Mouse (Mus musculus) intestine, postnatal 0 days (tissue): ENCODE measurements around the gene Psme3. TPM values are rescaled to one million over a fixed set of nuclear protein-coding genes. Genes with fewer than 3 reads are reported as not detected.
"Not testable (repeated sequence)": the region's sequence is repeated elsewhere in the genome, so short reads cannot be mapped to it uniquely, and the experiment has no call there.

Experiments
- ATAC-seq: fragments of 200-750 bp; cut with Nextera tagmentation; 2 replicates; pipeline ENCODE4 v1.8.0; 2017; ENCODE audit warnings: mild to moderate bottlenecking, moderate TSS enrichment, moderate library complexity
- H3K27ac ChIP-seq: fragments of 300-500 bp; sonication (generic); 2 replicates; pipeline ENCODE4 v1.5.1; 2014; ENCODE audit warnings: mild to moderate bottlenecking, low read depth, low read length, moderate library complexity
- H3K27me3 ChIP-seq: fragments of 300-500 bp; sonication (generic); replicated peaks from 2 replicates; pipeline ENCODE4 v1.6.1; 2014; ENCODE audit warnings: low read length, mixed read lengths; ENCODE audit not compliant: control insufficient read depth, insufficient read depth
- H3K36me3 ChIP-seq: fragments of 300-500 bp; sonication (generic); 2 replicates; pipeline ENCODE4 v1.6.1; 2014; ENCODE audit warnings: mild to moderate bottlenecking, moderate library complexity; ENCODE audit not compliant: control insufficient read depth, insufficient read depth
- H3K4me1 ChIP-seq: fragments of 300-500 bp; sonication (generic); replicated peaks from 2 replicates; pipeline ENCODE4 v1.6.1; 2014; ENCODE audit warnings: antibody characterized with exemption, low read length, mixed read lengths; ENCODE audit not compliant: control insufficient read depth, insufficient read depth
- H3K4me2 ChIP-seq: fragments of 300-500 bp; sonication (generic); replicated peaks from 2 replicates; pipeline ENCODE4 v1.6.1; 2014; ENCODE audit warnings: low read depth, mild to moderate bottlenecking, moderate library complexity
- H3K4me3 ChIP-seq: fragments of 300-500 bp; sonication (generic); 2 replicates; pipeline ENCODE4 v1.5.1; 2014; ENCODE audit warnings: low read depth, low read length
- H3K9ac ChIP-seq: fragments of 300-500 bp; sonication (generic); 2 replicates; pipeline ENCODE4 v1.6.1; 2014; ENCODE audit warnings: mild to moderate bottlenecking, low read depth, low read length
- H3K9me3 ChIP-seq: fragments of 300-500 bp; sonication (generic); 2 replicates; pipeline ENCODE4 v1.6.1; 2016; ENCODE audit warnings: mixed run types; ENCODE audit not compliant: control insufficient read depth
- CTCF ChIP-seq: sonication (generic); IDR thresholded peaks from 2 replicates; pipeline ENCODE4 v1.5.1; 2016; ENCODE audit warnings: low read depth, mild to moderate bottlenecking, control low read depth, antibody characterized with exemption, moderate library complexity
- WGBS: fragments of 180-500 bp; shearing (Covaris S2); extraction: QIAGEN DNeasy Blood & Tissue Kit; methylation state at CpG from one replicate; pipeline ENCODE4 v1.1.7; 2014; 5-methylcytosine and 5-hydroxymethylcytosine counted together
- polyA plus RNA-seq: library from polyadenylated mRNA; unstranded; fragments of >200 nt; fragmentation: Nextera tagmentation; extraction: Ambion mirVana; gene quantifications from 2 replicates; pipeline ENCODE4 v1.2.1, GENCODE M21; 2015

Psme3 gene
- polyA plus RNA-seq, 1 experiment from 2014 or later: 59.5 TPM

DNA sequence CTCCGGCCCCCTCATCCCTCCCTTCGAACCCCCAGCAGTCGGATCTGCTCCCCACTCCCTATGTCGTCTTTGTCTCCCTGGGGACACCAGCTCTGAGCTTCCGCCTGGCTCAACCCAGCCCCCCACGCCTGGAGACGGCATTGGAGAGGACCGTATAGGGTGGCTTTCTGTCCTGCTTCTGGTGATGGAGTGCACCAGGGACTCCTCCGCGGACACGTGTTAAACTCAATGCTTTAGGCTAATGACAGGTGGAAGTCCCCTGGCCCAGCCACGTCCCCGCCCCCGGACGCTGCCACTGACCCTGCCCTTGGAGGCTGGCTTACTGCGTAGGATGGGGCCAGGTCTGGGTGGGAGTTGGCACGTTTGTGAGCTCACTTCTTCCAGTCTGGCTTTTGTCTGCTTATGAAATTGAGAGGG lies 496 bp downstream of the Psme3 start:
- peak overlapping the region; percentile 74 for H3K4me2 ChIP-seq
- no peaks in the 10 kb centered on the region for H3K4me1 ChIP-seq
- H3K27ac ChIP-seq: no peak overlapping the region
- H3K9me3 ChIP-seq: no peaks in the 10 kb centered on the region
- peak overlapping the region; percentile 64 for H3K4me3 ChIP-seq
- H3K9ac ChIP-seq: peak overlapping the region; percentile 89
- H3K36me3 ChIP-seq: peaks cover 29% of the 10 kb centered on the region
- TF ChIP-seq CTCF: no peak
- H3K27me3 ChIP-seq: no peaks in the 10 kb centered on the region
- 1% methylated on average over 17 of the region's 17 CpGs for WGBS
- ATAC-seq: peak; percentile 44; the same call in 1 of the 2 replicates

DNA sequence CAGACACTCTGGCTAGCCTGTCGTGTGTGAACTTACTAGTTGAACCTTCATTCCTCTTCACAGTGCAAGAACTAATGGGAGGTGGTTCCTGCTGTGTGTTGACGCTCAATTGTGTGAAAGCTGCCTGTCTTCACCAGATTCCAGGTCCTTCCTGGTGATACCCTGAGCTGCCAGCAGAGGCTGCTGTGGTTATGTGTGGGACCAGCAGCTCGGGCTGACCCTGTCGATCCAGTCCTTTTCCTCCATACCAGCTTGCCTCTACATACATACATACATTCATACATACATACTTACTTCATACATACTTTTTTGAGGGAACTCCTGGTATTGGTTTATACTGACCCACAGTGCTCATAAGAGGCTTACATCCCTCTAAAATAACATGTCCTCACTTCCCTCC lies 7.6 kb downstream of the Psme3 start:
- Histone ChIP-seq H3K4me3 (no peak overlapping the region), H3K4me1 (no peaks in the 10 kb centered on the region), H3K9ac (no peak overlapping the region), H3K9me3 (no peaks in the 10 kb centered on the region), H3K27me3 (no peaks in the 10 kb centered on the region), H3K36me3 (peaks cover 69% of the 10 kb centered on the region), H3K4me2 (no peak overlapping the region), H3K27ac (no peak overlapping the region)
- 8% methylated on average over 4 of the region's 4 CpGs for WGBS
- peak; percentile 99 for TF ChIP-seq CTCF
- ATAC-seq: peak; percentile 55; the same call in 1 of the 2 replicates

DNA sequence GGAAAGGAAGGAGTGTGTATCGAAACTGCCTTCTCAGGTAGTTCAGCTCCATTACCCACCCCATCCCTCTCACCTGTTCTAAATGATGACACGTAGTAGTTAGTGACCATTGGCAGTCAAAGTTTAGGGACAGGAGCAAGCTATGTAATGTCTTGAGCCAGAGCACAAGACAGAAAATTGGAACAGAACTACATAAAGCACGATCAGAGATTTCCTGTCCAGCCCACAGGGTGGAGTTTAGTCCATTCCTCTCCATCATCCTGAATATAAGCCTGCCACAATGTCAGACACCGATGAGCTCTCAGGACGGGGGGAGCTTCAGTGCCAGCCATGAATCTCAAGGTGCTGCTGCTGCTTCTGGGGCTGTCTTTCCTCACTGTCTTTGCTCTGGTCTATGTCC lies 8.8 kb downstream of the Psme3 start, which contains the start of gene Aoc2:
Aoc2 (plus strand) TSS at position 301 of the 400 bp plus-strand sequence.
- H3K9ac ChIP-seq: no peak within 1 kb of the TSS
- 81% methylated on average over 5 of the region's 5 CpGs for WGBS
- H3K4me3 ChIP-seq: no peak within 1 kb of the TSS
- no peaks in the 10 kb centered on the region for H3K9me3 ChIP-seq
- no peak for TF ChIP-seq CTCF
- H3K27ac ChIP-seq: no peak within 1 kb of the TSS; the same call in 1 of the 2 replicates
- no peaks in the 10 kb centered on the region for H3K4me1 ChIP-seq
- H3K27me3 ChIP-seq: no peaks in the 10 kb centered on the region
- no peak within 1 kb of the TSS for H3K4me2 ChIP-seq
- H3K36me3 ChIP-seq: peaks cover 57% of the 10 kb centered on the region
- ATAC-seq: no peak

DNA sequence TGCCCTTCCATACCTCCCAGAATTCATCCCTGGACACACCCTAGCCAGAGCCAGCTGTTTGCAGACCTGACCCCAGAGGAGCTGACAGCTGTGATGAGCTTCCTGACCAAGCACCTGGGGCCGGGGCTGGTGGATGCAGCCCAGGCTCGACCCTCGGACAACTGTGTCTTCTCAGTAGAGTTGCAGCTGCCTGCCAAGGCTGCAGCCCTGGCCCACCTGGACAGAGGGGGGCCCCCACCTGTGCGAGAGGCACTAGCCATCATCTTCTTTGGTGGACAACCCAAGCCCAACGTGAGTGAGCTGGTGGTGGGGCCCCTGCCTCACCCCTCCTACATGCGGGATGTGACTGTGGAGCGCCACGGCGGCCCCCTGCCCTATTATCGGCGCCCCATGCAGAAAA lies 9.2 kb downstream of the Psme3 start:
- H3K4me3 ChIP-seq, ATAC-seq, H3K27me3 ChIP-seq, H3K4me1 ChIP-seq, H3K9ac ChIP-seq, H3K9me3 ChIP-seq, H3K4me2 ChIP-seq, H3K27ac ChIP-seq: not testable (repeated sequence)
- peaks cover 53% of the 10 kb centered on the region for H3K36me3 ChIP-seq
- WGBS: 88% methylated on average over 11 of the region's 11 CpGs

DNA sequence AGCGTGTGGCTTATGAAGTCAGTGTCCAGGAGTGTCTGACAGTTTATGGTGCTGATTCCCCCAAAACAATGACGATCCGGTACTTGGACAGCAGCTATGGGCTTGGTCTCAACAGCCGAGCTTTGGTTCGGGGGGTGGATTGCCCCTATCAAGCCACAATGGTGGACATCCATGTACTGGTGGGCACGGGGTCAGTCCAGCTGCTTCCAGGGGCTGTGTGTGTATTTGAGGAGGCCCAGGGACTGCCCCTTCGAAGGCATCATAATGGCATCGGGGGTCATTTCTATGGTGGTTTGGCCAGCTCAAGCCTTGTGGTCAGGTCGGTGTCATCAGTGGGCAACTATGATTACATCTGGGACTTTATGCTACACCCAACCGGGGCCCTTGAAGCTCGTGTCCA lies 10.1 kb downstream of the Psme3 start:
- ATAC-seq: no peak
- 87% methylated on average over 11 of the region's 11 CpGs for WGBS

DNA sequence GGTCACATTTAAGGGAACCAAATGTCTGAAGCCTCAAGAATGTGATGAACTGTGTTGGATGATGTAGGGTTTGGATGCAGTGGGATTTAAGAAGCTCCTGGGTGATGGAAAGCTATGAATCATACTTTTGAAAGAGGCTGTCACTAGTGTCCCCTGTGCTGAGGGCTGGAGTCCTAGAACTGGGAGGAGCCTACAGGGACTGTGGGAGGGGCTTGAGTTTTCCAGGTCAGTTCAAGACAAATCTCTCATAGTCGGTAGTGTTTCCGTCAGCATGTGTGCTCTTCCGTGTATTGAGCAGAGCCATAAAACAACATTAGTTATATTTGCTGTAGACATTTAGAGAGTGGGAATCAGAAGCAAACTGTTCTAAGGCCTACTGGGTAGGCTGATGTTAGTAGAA lies 11.3 kb downstream of the Psme3 start:
- TF ChIP-seq CTCF: no peak
- ATAC-seq: 0 out of 2 replicates have a peak, but pooled peaks have one; percentile 7
- Histone ChIP-seq H3K4me3 (no peak overlapping the region), H3K4me2 (no peak overlapping the region), H3K9me3 (no peaks in the 10 kb centered on the region), H3K27ac (no peak overlapping the region), H3K4me1 (no peaks in the 10 kb centered on the region), H3K27me3 (no peaks in the 10 kb centered on the region), H3K36me3 (peaks cover 33% of the 10 kb centered on the region), H3K9ac (no peak overlapping the region)
- 21% methylated on average over 3 of the region's 3 CpGs for WGBS

More for the DNA sequence above, 10.1 kb downstream of the Psme3 start:
- no peak for TF ChIP-seq CTCF
- H3K4me2 ChIP-seq: no peak overlapping the region
- H3K9ac ChIP-seq: no peak overlapping the region
- H3K27me3 ChIP-seq: no peaks in the 10 kb centered on the region
- H3K27ac ChIP-seq: no peak overlapping the region
- H3K9me3 ChIP-seq: no peaks in the 10 kb centered on the region
- H3K36me3 ChIP-seq: peaks cover 44% of the 10 kb centered on the region
- no peaks in the 10 kb centered on the region for H3K4me1 ChIP-seq
- H3K4me3 ChIP-seq: no peak overlapping the region
